Mouse (Mus musculus) left cerebral cortex, postnatal 14 days (tissue): ENCODE results near the gene Sox5. TPM values are rescaled to one million over a fixed set of nuclear protein-coding genes. Genes with fewer than 3 reads are reported as not detected.

Experiments
- DNase-seq, 2 experiments: peaks; one replicate each; pipeline ENCODE4 v3.0.0; 2021 to 2022; ENCODE audit warnings: low spot score in 2 of 2, mixed read lengths in 1 of 2
- intact Hi-C: fragments of 180-260 bp; cut with DNase I; formaldehyde crosslinking; loops from one replicate; pipeline ENCODE4 v1.15.1; 2025
- total RNA-seq, 2 experiments: library from RNA; stranded (reverse); gene quantifications; 2 replicates each; pipeline ENCODE4 v1.2.3; 2021

Gene Sox5
- total RNA-seq, 2 experiments from 2014 or later = 63.8 to 68.3 TPM

GRCm38 (mm10) chr6:143960487-143960886 is 821.3 kb downstream of the Sox5 start:
- no peak for DNase-seq
- intact Hi-C loops = no loop called here

GRCm38 (mm10) chr6:143960081-143960480 is 821.7 kb downstream of the Sox5 start:
- intact Hi-C loops = no loop called here
- DNase-seq = no peak

GRCm38 (mm10) chr6:143958372-143958771 is 823.4 kb downstream of the Sox5 start:
- no peak for DNase-seq
- intact Hi-C loops = no loop called here

GRCm38 (mm10) chr6:143957063-143957462 is 824.7 kb downstream of the Sox5 start:
- intact Hi-C loops = no loop called here

GRCm38 (mm10) chr6:143948553-143949308 is 833.0 kb downstream of the Sox5 start:
- intact Hi-C loops = no loop called here
- no peak for DNase-seq

More at GRCm38 (mm10) chr6:143957063-143957462, 824.7 kb downstream of the Sox5 start:
- DNase-seq = no peak

GRCm38 (mm10) chr6:143948071-143948470 is 833.7 kb downstream of the Sox5 start:
- intact Hi-C loops = no loop called here

GRCm38 (mm10) chr6:143943126-143943525 is 838.7 kb downstream of the Sox5 start:
- no peak for DNase-seq
- intact Hi-C loops = no loop called here

More at GRCm38 (mm10) chr6:143948071-143948470, 833.7 kb downstream of the Sox5 start:
- no peak for DNase-seq

- intact Hi-C loops = no loop called here
- DNase-seq = no peak
Measured at GRCm38 (mm10) chr6:143941291-143941785, 840.4 kb downstream of the Sox5 start.

- intact Hi-C loops = no loop called here
- DNase-seq = no peak
Measured at GRCm38 (mm10) chr6:143923146-143923545, 858.6 kb downstream of the Sox5 start.

GRCm38 (mm10) chr6:143918405-143918947 is 863.3 kb downstream of the Sox5 start:
- no peak for DNase-seq
- intact Hi-C loops = no loop called here

GRCm38 (mm10) chr6:143916152-143916735 is 865.5 kb downstream of the Sox5 start:
- no peak for DNase-seq
- intact Hi-C loops = no loop called here

GRCm38 (mm10) chr6:143915686-143916085 is 866.1 kb downstream of the Sox5 start:
- intact Hi-C loops = no loop called here
- no peak for DNase-seq

GRCm38 (mm10) chr6:143912316-143912715 is 869.5 kb downstream of the Sox5 start:
- no peak for DNase-seq
- intact Hi-C loops = no loop called here

GRCm38 (mm10) chr6:143904693-143905031 is 877.1 kb downstream of the Sox5 start:
- intact Hi-C loops = loop anchor here (10.0 kb wide), 1 partner anchor 300 kb away; no protein-coding TSS in a partner anchor
- DNase-seq = no peak

GRCm38 (mm10) chr6:143903981-143904692 is 877.6 kb downstream of the Sox5 start:
- no peak for DNase-seq
- intact Hi-C loops = loop anchor here (10.0 kb wide), 1 partner anchor 301 kb away; no protein-coding TSS in a partner anchor

GRCm38 (mm10) chr6:143900871-143901270 is 880.9 kb downstream of the Sox5 start:
- intact Hi-C loops = loop anchor here (10.0 kb wide), 1 partner anchor 304 kb away; no protein-coding TSS in a partner anchor
- DNase-seq = no peak

GRCm38 (mm10) chr6:143895092-143895491 is 886.7 kb downstream of the Sox5 start:
- DNase-seq = no peak
- intact Hi-C loops = no loop called here

- DNase-seq = no peak
- intact Hi-C loops = no loop called here
Measured at GRCm38 (mm10) chr6:143892869-143893268, 888.9 kb downstream of the Sox5 start.

- no peak for DNase-seq
- intact Hi-C loops = no loop called here
Measured at GRCm38 (mm10) chr6:143888556-143888955, 893.2 kb downstream of the Sox5 start.

- no peak for DNase-seq
- intact Hi-C loops = no loop called here
Measured at GRCm38 (mm10) chr6:143878525-143878924, 903.3 kb downstream of the Sox5 start.
